Mouse (Mus musculus) midbrain, embryonic 16.5 days (tissue): ENCODE measurements around the gene H2-Ke6. TPM values are rescaled to one million over a fixed set of nuclear protein-coding genes. Genes with fewer than 3 reads are reported as not detected.
"Not testable (repeated sequence)": the region's sequence is repeated elsewhere in the genome, so short reads cannot be mapped to it uniquely, and the experiment has no call there.

Experiments
- ATAC-seq: fragments of 200-750 bp; cut with Nextera tagmentation; 2 replicates; pipeline ENCODE4 v1.8.0; 2017; ENCODE audit warnings: moderate TSS enrichment
- H3K27ac ChIP-seq: fragments of 300-500 bp; sonication (generic); 2 replicates; pipeline ENCODE4 v1.5.1; 2014; ENCODE audit warnings: mild to moderate bottlenecking, low read length, mixed read lengths
- H3K27me3 ChIP-seq: fragments of 300-500 bp; sonication (generic); 2 replicates; pipeline ENCODE4 v1.6.1; 2014; ENCODE audit warnings: low read depth, low read length, mixed read lengths; ENCODE audit not compliant: control insufficient read depth, insufficient read depth
- H3K36me3 ChIP-seq: fragments of 300-500 bp; sonication (generic); 2 replicates; pipeline ENCODE4 v1.6.1; 2014; ENCODE audit warnings: mild to moderate bottlenecking, low read length, moderate library complexity, mixed read lengths; ENCODE audit not compliant: control insufficient read depth, insufficient read depth
- H3K4me1 ChIP-seq: fragments of 300-500 bp; sonication (generic); 2 replicates; pipeline ENCODE4 v1.6.1; 2014; ENCODE audit warnings: mild to moderate bottlenecking, low read length, mixed read lengths; ENCODE audit not compliant: control insufficient read depth, insufficient read depth
- H3K4me2 ChIP-seq: fragments of 300-500 bp; sonication (generic); 2 replicates; pipeline ENCODE4 v1.6.1; 2014; ENCODE audit warnings: mild to moderate bottlenecking, low read length, mixed read lengths
- H3K4me3 ChIP-seq: fragments of 300-500 bp; sonication (generic); 2 replicates; pipeline ENCODE4 v1.5.1; 2014; ENCODE audit warnings: low read depth, mild to moderate bottlenecking, low read length, moderate library complexity, mixed read lengths
- H3K9ac ChIP-seq: fragments of 300-500 bp; sonication (generic); 2 replicates; pipeline ENCODE4 v1.6.1; 2014; ENCODE audit warnings: low read depth, low read length, mixed read lengths
- H3K9me3 ChIP-seq: fragments of 300-500 bp; sonication (generic); replicated peaks from 2 replicates; pipeline ENCODE4 v1.6.1; 2014; ENCODE audit warnings: mild to moderate bottlenecking, low read length, mixed read lengths; ENCODE audit not compliant: control insufficient read depth, poor library complexity, severe bottlenecking
- WGBS: fragments of 180-500 bp; shearing (Covaris S2); extraction: QIAGEN DNeasy Blood & Tissue Kit; methylation state at CpG from one replicate; pipeline ENCODE4 v1.1.7; 2014; 5-methylcytosine and 5-hydroxymethylcytosine counted together
- polyA plus RNA-seq: library from polyadenylated mRNA; unstranded; fragments of >200 nt; fragmentation: Nextera tagmentation; extraction: Ambion mirVana; gene quantifications from 2 replicates; pipeline ENCODE4 v1.2.1, GENCODE M21; 2015

H2-Ke6 gene
- polyA plus RNA-seq, 1 experiment from 2014 or later = 61.3 TPM

- WGBS = 67% methylated on average over 5 of the region's 5 CpGs
- not testable (repeated sequence) for H3K9ac ChIP-seq, ATAC-seq
Measured at GRCm38 (mm10) chr17:33998697-33999096, 29.2 kb downstream of the H2-Ke6 start.

GRCm38 (mm10) chr17:33997025-33997424 is 30.8 kb downstream of the H2-Ke6 start:
- not testable (repeated sequence) for ATAC-seq, H3K4me3 ChIP-seq, H3K9ac ChIP-seq, H3K36me3 ChIP-seq, H3K9me3 ChIP-seq, H3K4me2 ChIP-seq, H3K27ac ChIP-seq, H3K4me1 ChIP-seq
- H3K27me3 ChIP-seq = peaks cover 13% of the 10 kb centered on the region; the same call in 1 of the 2 replicates
- 94% methylated on average over 2 of the region's 2 CpGs for WGBS

More at GRCm38 (mm10) chr17:33998697-33999096, 29.2 kb downstream of the H2-Ke6 start:
- not testable (repeated sequence) for H3K4me2 ChIP-seq, H3K27ac ChIP-seq, H3K9me3 ChIP-seq, H3K4me1 ChIP-seq, H3K36me3 ChIP-seq, H3K4me3 ChIP-seq
- H3K27me3 ChIP-seq = peaks cover 13% of the 10 kb centered on the region; the same call in 1 of the 2 replicates

- 77% methylated on average over 3 of the region's 3 CpGs for WGBS
- H3K9ac ChIP-seq = no peak overlapping the region
- no peak overlapping the region for H3K27ac ChIP-seq
- H3K4me3 ChIP-seq = no peak overlapping the region
- H3K4me1 ChIP-seq = peaks cover 4% of the 10 kb centered on the region; the same call in 1 of the 2 replicates
- H3K27me3 ChIP-seq = peaks cover 13% of the 10 kb centered on the region; the same call in 1 of the 2 replicates
- no peak for ATAC-seq
- no peaks in the 10 kb centered on the region for H3K36me3 ChIP-seq
- no peaks in the 10 kb centered on the region for H3K9me3 ChIP-seq
- H3K4me2 ChIP-seq = no peak overlapping the region
Measured at GRCm38 (mm10) chr17:33995651-33996050, 32.2 kb downstream of the H2-Ke6 start.

- Histone ChIP-seq H3K27ac (no peak overlapping the region), H3K36me3 (no peaks in the 10 kb centered on the region), H3K4me3 (no peak overlapping the region), H3K4me1 (peaks cover 4% of the 10 kb centered on the region; the same call in 1 of the 2 replicates), H3K4me2 (no peak overlapping the region), H3K9me3 (no peaks in the 10 kb centered on the region), H3K9ac (no peak overlapping the region), H3K27me3 (peaks cover 8% of the 10 kb centered on the region; the same call in 1 of the 2 replicates)
- no peak for ATAC-seq
- 94% methylated on average over 8 of the region's 8 CpGs for WGBS
Measured at GRCm38 (mm10) chr17:33994959-33995358, 32.9 kb downstream of the H2-Ke6 start.

GRCm38 (mm10) chr17:33991788-33992664 is 35.8 kb downstream of the H2-Ke6 start:
- H3K27ac ChIP-seq = no peak overlapping the region
- no peaks in the 10 kb centered on the region for H3K9me3 ChIP-seq
- no peaks in the 10 kb centered on the region; the same call in 1 of the 2 replicates for H3K4me1 ChIP-seq
- no peak overlapping the region for H3K4me2 ChIP-seq
- ATAC-seq = no peak
- no peaks in the 10 kb centered on the region for H3K36me3 ChIP-seq
- no peak overlapping the region for H3K9ac ChIP-seq
- WGBS = 32% methylated on average over 10 of the region's 10 CpGs
- no peak overlapping the region for H3K4me3 ChIP-seq
- H3K27me3 ChIP-seq = no peaks in the 10 kb centered on the region; the same call in 1 of the 2 replicates

GRCm38 (mm10) chr17:33982136-33982535 is 45.7 kb downstream of the H2-Ke6 start:
- peaks cover 11% of the 10 kb centered on the region; the same call in 1 of the 2 replicates for H3K4me1 ChIP-seq
- ATAC-seq, H3K36me3 ChIP-seq, H3K9ac ChIP-seq, H3K9me3 ChIP-seq: not testable (repeated sequence)
- H3K27me3 ChIP-seq = peaks cover 28% of the 10 kb centered on the region
- peak overlapping the region; percentile 51 for H3K4me3 ChIP-seq
- peak overlapping the region; percentile 55 for H3K4me2 ChIP-seq
- 9% methylated on average over 8 of the region's 8 CpGs for WGBS
- H3K27ac ChIP-seq = peak overlapping the region; percentile 90

GRCm38 (mm10) chr17:33981192-33981909 is 46.5 kb downstream of the H2-Ke6 start:
- peak overlapping the region; percentile 51 for H3K4me3 ChIP-seq
- peak; percentile 97 for ATAC-seq
- not testable (repeated sequence) for H3K9me3 ChIP-seq, H3K36me3 ChIP-seq
- H3K4me2 ChIP-seq = peak overlapping the region; percentile 55
- H3K9ac ChIP-seq = peak overlapping the region; percentile 64; the same call in 1 of the 2 replicates
- peaks cover 32% of the 10 kb centered on the region for H3K27me3 ChIP-seq
- peaks cover 11% of the 10 kb centered on the region; the same call in 1 of the 2 replicates for H3K4me1 ChIP-seq
- under 1% methylated on average over 27 of the region's 27 CpGs for WGBS
- H3K27ac ChIP-seq = peak overlapping the region; percentile 90

GRCm38 (mm10) chr17:33980181-33981035 is 47.5 kb downstream of the H2-Ke6 start:
- Histone ChIP-seq H3K4me1 (peaks cover 11% of the 10 kb centered on the region; the same call in 1 of the 2 replicates), H3K4me3 (peak overlapping the region; percentile 8; the same call in 1 of the 2 replicates), H3K4me2 (peak overlapping the region; percentile 37), H3K9me3 (no peaks in the 10 kb centered on the region), H3K36me3 (no peaks in the 10 kb centered on the region), H3K9ac (0 out of 2 replicates have a peak overlapping the region, but pooled peaks have one; percentile 21), H3K27ac (peak overlapping the region; percentile 74), H3K27me3 (peaks cover 34% of the 10 kb centered on the region)
- peak; percentile 6; the same call in 1 of the 2 replicates for ATAC-seq
- WGBS = 75% methylated on average over 19 of the region's 19 CpGs
